Mouse (Mus musculus): Measurements from ENCODE around the gene Sohlh2.

- TF ChIP-seq EP300 (IDR thresholded peaks at IDR 0.05) (no peak), CTCF (IDR thresholded peaks at IDR 0.05) (no peak)
Observed at GRCm38 (mm10) chr3:55212254-55212653, 30.4 kb downstream of the Sohlh2 start.
